ENCODE assay signal across 19 mouse cellular contexts in the genomic region with DNA sequence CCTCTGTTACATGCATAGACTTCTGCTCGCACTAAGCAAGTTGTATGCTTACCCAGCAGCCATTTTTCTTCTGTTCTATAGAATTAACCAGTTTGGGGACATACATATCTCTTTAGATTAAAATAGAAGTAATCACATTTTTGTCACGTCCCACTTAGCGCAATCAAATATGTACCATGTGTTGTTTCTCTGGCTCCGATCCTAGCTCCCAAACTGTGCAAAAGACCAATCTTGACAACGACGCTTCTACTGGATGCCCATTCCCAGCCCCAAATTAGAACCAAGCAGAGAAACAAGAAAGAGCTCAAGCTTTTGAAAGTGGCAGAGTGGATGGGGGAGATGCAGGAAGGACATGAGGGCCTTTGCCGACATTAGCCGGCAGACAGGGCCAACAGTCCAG.
"Had no signal": no experiment of that assay in that cellular context is flagged by ENCODE, and none has a peak within 500 bp of the region (broad histone marks: within the 10 kb centered on the region; RNA-seq: fewer than 3 reads in every experiment).

No protein-coding gene starts in this region.

- H3K27ac ChIP-seq: midbrain, embryonic 10.5 days; midbrain, embryonic 12.5 days; neural tube, embryonic 13.5 days; neural tube, embryonic 15.5 days had no signal

- ATAC-seq: midbrain, embryonic 16.5 days had no signal

- H3K4me3 ChIP-seq: midbrain, embryonic 10.5 days; midbrain, embryonic 12.5 days; myocyte; neural tube, embryonic 13.5 days; neural tube, embryonic 15.5 days had no signal

- H3K9me3 ChIP-seq: midbrain, embryonic 10.5 days; midbrain, embryonic 12.5 days; neural tube, embryonic 13.5 days; neural tube, embryonic 15.5 days had no signal

- H3K36me3 ChIP-seq: midbrain, embryonic 10.5 days; midbrain, embryonic 12.5 days; neural tube, embryonic 13.5 days; neural tube, embryonic 15.5 days had no signal

- DNase-seq: lung, adult 18-20 months; lung, embryonic 14.5 days; lung, postnatal 10 days; lung, postnatal 4 days; midbrain, embryonic 14.5 days; retina, postnatal 1 day; right cerebral cortex, adult 18-20 months; right cerebral cortex, postnatal 14 days; right cerebral cortex, postnatal 4 days; spleen, adult 18-20 months; thymus, adult 18-20 months; thymus, postnatal 14 days; thymus, postnatal 36 days had no signal

- H3K9ac ChIP-seq: lung, embryonic 14.5 days; midbrain, embryonic 12.5 days; neural tube, embryonic 13.5 days; neural tube, embryonic 15.5 days had no signal

- H3K4me1 ChIP-seq: midbrain, embryonic 12.5 days; neural tube, embryonic 13.5 days; neural tube, embryonic 15.5 days had no signal

- H3K27me3 ChIP-seq: midbrain, embryonic 12.5 days; neural tube, embryonic 13.5 days; neural tube, embryonic 15.5 days had no signal

- H3K4me2 ChIP-seq: lung, embryonic 14.5 days; midbrain, embryonic 12.5 days; neural tube, embryonic 13.5 days; neural tube, embryonic 15.5 days had no signal
